Mouse (Mus musculus) hindlimb bud, embryonic 11.5 days (tissue): ENCODE results near the gene Ppm1a.
"Not testable (repeated sequence)": the region's sequence is repeated elsewhere in the genome, so short reads cannot be mapped to it uniquely, and the experiment has no call there.

ENCODE experiments used
- DNase-seq: peaks from one replicate; pipeline ENCODE4 v3.0.0-alpha.2; 2012; ENCODE audit warnings: low read depth, low spot score; ENCODE audit errors: extremely low spot score

Gene Ppm1a

DNA sequence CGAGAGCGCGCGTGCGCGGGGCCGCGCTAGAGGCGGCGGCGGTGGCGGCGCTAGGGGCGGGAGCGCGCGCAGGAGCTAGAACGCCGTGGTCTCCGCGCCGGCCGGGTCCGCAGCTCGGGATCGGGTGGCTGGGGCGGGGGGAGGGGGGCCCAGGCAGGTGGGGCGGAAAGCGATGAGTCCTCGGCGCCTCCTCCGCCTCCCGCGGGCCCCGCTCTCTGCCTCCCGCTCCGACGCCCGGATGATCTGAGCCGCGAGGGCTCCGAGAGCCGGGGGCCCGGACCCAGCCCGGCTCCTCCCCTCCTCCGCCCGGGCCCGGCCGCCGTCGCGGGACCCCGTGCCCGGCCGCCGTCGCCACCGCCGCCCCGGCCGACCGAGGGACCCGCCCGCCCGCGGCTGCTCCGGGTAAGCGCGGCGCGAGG lies 4.0 kb downstream of the Ppm1a start:
- no peak for DNase-seq

DNA sequence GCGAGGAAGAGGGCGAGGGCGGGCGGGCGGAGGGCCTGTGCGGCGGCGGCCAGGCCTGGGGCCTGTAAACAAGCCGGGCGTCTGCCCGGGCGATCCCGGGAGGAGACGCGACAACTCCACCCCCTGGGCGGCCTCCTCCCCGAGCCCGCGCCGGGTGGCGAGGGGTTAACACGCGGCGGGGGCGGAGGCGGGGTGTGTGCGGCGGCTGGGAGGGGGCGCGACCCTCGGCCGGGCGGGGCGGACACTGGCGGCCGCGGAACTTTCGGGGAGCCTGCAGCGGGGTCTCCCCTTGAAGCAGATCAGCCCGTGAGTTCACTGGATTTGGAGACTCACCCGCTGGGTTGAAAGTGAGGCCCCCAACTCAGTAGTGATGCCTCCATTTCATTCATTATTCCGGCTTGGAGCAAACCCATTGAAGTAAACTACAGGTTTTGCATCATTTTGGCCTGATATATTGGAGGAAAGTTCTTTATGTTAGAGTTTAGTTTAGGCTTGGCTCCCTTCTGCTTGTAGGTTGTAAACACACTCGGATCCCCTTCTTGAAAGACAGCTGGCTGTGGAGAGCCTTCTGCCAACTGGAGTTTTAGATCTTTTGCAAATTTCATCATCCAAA lies 4.5 kb downstream of the Ppm1a start:
- no peak for DNase-seq

DNA sequence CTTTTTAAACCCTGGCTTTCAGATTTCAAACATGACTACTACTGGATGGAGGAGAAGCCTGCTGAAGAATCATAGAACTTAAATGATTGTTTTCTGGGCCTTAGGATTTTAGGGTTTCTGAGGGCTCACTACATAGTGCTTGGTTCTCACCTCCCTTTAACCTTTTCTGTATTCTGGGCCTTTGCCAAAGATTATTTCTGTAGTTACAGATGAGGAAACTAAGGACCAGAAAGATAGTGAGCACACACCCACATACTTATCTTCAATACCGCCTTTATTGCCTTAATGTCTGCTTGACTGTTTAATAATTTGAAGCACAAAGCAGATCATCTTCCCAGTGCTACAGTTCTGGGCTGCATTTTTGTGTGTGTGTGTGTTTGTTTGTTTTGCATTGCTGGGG lies 5.2 kb downstream of the Ppm1a start:
- DNase-seq: no peak

DNA sequence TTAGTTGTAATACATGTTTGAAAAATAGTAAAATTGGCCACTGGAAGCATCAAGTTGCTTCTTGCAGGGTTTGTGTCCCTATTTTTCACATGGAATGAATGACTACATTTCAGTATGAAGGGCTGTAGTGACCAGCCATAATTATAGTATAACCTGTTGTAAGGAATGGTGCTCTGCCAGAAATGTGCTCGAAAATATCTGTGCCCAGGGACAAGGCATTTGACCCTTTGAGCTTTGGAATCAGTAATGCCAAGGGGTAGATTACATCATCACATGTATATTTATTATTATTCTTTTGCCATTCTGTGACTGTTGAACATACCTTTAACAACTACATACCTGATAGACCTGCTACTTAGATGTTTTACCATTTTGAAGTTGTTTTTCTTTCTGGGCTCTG lies 5.9 kb downstream of the Ppm1a start:
- no peak for DNase-seq

DNA sequence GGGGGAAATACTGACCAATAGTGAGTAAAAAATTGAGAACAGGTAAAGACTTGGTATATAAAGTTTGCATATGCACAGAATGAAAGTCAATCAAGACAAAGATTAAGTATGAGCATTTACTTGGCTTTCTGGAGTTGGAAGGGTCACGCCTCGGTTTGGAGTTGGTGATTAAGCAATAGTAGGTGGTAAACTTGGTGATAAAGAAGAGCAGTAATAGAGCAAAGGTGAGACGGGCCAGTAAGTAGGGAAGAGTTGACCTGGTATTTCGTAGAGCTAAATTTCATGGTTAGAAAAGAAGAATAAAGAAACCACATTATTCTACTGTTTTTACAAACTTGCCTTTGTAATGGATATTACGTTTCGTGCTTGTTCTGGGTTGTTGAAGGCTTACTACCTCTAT lies 10.6 kb downstream of the Ppm1a start:
- no peak for DNase-seq

- DNase-seq: no peak
These were observed 11.0 kb downstream of the Ppm1a start for GRCm38 (mm10) chr12:72768230-72768629.

GRCm38 (mm10) chr12:72769546-72770230 lies 12.4 kb downstream of the Ppm1a start:
- no peak for DNase-seq

DNA sequence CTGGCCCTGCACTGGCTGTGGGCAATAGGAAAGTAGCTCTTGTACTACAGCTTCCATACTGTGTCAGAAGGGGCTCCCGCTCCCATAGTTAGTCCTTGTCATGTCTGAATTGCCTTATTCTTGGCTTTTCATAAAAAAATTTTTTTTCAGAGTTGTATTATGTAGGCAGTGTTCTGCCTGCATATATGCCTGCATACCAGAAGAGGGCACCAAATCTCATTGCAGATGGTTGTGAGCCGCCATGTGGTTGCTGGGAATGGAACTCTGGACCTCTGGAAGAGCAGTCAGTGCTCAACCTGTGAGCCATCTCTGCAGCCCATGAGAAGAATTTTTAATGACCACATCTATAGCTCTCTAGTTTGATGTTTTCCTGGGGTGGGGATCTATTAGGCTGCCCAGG lies 13.9 kb downstream of the Ppm1a start:
- no peak for DNase-seq

DNA sequence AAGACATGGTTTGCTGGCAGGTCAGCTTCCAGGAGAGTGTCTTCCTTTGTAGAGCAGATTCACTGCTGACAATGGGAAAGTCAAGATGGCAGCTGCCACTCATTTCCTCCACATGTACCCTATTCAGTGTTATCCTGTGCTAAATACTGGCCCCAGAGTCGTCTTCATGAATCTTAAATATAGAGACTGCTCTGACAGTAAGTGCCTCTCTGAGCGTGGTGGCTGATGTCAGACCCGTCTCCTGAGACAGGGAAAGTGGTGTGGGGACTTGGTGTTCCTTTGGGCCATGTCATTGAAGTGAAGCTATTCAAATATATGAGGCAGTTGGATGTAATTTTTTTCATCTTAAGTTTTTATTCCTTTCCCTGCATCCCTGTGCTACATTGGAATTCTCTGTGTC lies 14.5 kb downstream of the Ppm1a start:
- DNase-seq: no peak

GRCm38 (mm10) chr12:72773921-72774320 lies 16.7 kb downstream of the Ppm1a start:
- no peak for DNase-seq

DNA sequence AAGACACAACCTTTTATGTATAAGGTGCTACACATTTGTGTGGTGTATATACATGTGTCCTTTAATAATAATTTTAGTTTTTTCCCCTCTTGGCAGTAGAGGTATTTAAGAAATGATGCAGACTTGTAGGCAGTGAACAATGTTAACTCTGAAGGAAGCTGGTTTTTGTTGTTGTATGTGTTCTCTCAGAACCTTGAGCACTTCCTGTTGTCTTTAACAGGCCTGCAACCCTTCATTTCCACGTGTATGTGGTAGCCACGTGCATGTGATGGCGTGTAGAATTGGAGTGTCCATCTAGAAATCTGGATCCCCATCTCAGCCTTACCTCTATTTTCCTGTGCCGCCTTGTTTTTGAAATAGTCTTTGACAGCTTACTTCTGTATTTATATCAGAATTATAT lies 20.0 kb downstream of the Ppm1a start:
- DNase-seq: no peak

GRCm38 (mm10) chr12:72780136-72780535 lies 22.9 kb downstream of the Ppm1a start:
- no peak for DNase-seq

GRCm38 (mm10) chr12:72782786-72783185 lies 25.5 kb downstream of the Ppm1a start:
- DNase-seq: not testable (repeated sequence)

DNA sequence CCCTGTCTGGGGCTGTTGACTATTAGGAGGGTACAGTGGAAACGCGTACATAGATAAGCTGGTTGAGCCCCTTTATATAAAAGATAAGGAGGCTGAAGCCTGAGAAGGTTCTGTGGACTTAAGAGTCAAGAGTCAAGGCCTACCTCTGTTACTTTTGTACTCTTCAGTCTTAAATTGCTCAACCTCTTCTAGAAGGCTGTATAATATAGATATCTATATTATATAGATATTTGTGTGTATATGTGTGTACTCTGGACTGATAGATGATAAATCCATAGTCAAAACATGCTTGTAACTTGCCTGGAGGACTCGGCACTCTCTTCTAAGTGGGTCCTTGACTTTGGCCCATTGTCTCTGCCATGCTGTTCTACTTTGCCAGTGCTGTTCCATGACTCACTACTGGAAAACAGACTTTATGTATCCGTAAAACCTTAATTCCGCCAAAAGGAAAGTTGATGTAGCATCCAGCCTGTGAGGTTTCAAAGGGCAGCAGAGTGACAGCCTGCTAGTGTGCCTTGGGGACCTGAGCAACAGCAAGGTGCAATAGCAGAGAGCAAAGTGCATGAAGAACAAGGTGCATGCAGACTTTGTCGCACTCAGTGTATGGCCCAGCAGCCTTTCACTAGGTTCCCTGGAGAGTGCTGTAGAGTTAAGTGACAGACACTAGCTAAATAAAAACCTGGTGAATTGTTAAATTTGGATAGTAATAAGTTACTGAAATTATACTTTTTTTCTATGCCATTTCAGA lies 28.1 kb downstream of the Ppm1a start:
- DNase-seq: no peak

- no peak for DNase-seq
These were observed 29.3 kb downstream of the Ppm1a start for GRCm38 (mm10) chr12:72786551-72786950.

DNA sequence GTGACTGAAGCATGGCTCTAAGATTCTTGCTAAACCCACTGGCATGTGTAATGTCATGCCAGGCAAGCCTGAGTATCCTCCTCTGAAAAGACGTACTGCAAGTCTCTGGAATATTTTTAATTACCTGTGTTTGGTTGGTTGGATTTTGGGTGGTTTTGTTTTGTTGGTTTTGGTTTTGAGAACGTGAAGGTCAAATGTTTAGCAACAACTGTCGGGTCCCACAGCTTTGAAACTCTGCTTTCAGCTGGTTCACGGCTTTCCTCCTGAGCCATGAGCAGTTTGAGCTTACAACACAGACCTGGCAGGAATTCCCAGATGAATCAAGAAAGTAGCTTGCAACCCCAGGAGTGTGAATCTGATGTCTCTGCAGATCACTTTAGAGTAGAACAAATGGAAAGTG lies 29.7 kb downstream of the Ppm1a start:
- no peak for DNase-seq

GRCm38 (mm10) chr12:72790538-72790937 lies 33.3 kb downstream of the Ppm1a start:
- DNase-seq: no peak

DNA sequence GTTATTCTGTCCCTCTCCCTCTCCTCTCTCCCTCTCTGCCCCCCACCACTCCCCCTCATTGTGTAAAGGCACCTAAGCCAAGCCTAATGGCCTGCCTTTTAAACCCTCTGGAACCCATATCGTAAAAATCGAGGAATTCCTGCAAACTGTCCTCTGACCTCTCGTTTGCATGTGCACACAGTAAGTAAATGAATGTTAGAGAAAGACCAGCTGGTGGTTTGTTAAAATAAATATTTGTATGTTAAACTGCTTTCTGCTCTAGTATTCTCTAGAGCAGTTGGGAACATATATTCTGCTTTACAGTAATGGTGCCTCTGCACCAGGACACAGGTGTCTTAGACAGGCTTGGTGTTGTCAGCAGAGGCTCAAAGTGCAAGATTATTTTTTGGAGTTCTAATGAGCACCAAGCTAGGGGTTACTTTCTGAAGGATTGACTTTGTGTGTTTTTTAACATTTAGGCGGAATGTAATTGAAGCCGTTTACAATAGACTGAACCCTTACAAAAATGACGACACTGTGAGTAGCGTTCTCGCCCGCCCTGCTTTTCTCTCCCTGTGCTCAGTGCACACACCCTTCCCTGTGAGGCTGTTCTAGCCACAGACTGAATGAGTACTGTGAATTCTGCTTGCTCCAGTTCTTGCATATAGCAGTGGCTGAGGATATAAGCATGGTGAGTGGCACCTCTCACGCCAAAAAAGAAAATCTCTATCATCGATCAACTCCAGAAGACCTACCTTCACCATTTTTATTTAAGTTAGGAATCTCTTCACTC lies 35.3 kb downstream of the Ppm1a start:
- no peak for DNase-seq

- DNase-seq: no peak
These were observed 36.7 kb downstream of the Ppm1a start for GRCm38 (mm10) chr12:72793983-72794382.

GRCm38 (mm10) chr12:72809798-72810197 lies 52.5 kb downstream of the Ppm1a start:
- no peak for DNase-seq

GRCm38 (mm10) chr12:72811588-72811987 lies 54.3 kb downstream of the Ppm1a start:
- no peak for DNase-seq
